Mouse (Mus musculus) ovary, postnatal 14 days (tissue): ENCODE results near the gene Gm9817.
"Not testable (repeated sequence)": the region's sequence is repeated elsewhere in the genome, so short reads cannot be mapped to it uniquely, and the experiment has no call there.

ENCODE experiments used
- DNase-seq: peaks from one replicate; pipeline ENCODE4 v3.0.0; 2022; ENCODE audit warnings: low spot score

Gm9817 gene

GRCm38 (mm10) chr13:45078392-45078791 lies at the start of gene Gm9817:
Gene Gm9817 (plus strand): TSS chr13:45078692.
- DNase-seq: not testable (repeated sequence)

- DNase-seq: no peak
Observed at GRCm38 (mm10) chr13:45029791-45030190, 48.7 kb upstream of the Gm9817 start.

GRCm38 (mm10) chr13:45030830-45031229 lies 47.7 kb upstream of the Gm9817 start:
- peak; percentile 80 for DNase-seq

- DNase-seq: no peak
Observed at GRCm38 (mm10) chr13:45031314-45031713, 47.2 kb upstream of the Gm9817 start.

DNA sequence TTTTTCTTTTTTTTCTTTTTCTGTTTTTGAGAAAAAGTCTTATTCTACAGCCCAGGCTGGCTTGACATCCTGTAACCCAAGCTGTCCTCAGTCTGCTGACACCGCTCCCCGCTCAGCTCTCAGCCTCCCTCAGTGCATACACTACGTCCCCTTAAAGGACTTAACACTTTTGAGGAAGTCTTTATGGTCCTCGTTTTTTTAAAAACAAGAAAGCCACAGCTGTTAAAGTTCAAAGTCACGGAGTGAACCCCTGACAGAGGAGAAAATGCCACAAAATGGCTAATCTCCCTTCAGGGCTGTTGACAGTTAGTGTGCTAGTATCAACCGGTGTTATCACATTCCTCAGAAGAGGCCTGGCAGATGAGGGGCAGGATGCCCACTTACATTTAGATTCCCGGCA lies 46.7 kb upstream of the Gm9817 start:
- DNase-seq: no peak

DNA sequence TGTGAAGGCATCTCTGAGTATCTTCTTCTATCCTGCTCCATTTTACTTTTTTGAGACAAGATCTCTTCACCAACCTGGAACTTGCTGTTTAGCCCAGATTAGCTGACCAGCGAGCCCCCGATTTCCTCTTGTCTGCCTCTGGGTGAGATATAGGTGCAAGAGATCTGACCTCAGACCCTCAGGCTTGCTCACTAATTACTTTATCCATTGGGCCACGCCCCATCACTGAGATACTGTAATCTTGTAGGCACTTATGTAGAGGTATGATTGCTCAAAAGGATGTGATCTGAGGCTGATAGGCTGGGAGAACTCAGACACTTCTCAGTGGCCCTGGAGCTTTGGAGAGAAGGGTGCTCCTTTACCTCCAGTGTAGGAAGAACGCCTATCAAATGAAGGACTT lies 46.0 kb upstream of the Gm9817 start:
- DNase-seq: no peak

- DNase-seq: no peak
Observed at GRCm38 (mm10) chr13:45033360-45033759, 45.1 kb upstream of the Gm9817 start.

DNA sequence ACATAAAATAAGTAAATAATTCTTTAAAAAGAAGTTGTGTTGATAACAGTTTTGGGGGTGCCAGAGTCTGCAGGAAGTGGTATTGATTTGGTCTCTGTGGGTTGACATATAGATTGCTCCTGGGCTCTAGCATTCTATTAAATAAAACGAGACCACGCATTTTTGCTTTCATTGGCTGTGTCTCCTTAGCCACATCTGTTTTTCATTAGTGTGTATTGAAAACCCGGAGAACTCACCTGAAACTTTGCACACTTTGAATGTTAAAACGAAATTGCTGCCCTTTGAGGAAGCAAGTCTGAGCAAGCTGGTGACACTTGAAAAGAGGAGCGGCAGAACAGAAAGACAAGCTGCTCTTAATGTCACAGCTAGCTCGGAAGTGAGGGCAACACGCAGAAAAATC lies 43.7 kb upstream of the Gm9817 start:
- DNase-seq: no peak

- DNase-seq: no peak
Observed at GRCm38 (mm10) chr13:45036417-45036816, 42.1 kb upstream of the Gm9817 start.

- DNase-seq: no peak
Observed at GRCm38 (mm10) chr13:45040195-45040594, 38.3 kb upstream of the Gm9817 start.

GRCm38 (mm10) chr13:45040741-45041140 lies 37.8 kb upstream of the Gm9817 start:
- no peak for DNase-seq

- DNase-seq: no peak
Observed at GRCm38 (mm10) chr13:45043466-45043865, 35.0 kb upstream of the Gm9817 start.

DNA sequence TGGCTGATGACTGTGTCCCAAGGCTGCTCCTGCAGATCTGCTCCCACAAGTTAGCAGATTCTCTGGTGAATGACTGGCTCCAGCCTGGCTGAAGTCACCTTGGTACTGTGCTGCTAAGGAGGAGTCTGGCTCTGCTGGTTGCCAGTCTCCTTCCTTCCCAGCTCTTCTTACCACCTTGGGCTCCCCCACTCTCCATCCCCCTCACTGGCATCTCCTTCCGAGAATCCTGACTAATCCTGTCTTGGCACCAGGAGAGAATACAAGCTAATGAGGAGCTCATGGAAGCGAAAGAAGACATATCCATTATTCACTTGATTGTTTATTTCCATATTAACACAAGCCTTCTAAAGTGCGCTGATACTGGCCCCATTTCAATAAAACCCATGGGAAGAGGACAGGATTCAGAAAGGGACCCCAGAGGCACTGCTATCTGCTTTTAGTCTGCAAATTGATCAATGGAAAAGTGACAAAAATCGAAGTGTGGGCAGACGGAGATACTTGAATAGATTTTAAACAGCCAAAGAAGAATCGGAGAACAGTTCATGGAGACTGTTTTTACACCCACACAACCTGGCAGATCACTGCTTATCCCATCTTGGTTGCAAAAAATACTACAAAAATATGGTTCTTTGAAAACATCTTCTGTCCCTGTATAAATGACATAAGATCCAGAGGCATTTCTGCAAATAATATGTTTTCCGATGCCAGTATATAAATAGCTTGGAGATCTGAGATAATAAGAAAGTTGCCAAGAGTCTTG lies 29.1 kb upstream of the Gm9817 start:
- no peak for DNase-seq

GRCm38 (mm10) chr13:45052805-45053204 lies 25.7 kb upstream of the Gm9817 start:
- DNase-seq: no peak

GRCm38 (mm10) chr13:45053843-45054242 lies 24.6 kb upstream of the Gm9817 start:
- DNase-seq: no peak

GRCm38 (mm10) chr13:45059206-45059605 lies 19.3 kb upstream of the Gm9817 start:
- no peak for DNase-seq

GRCm38 (mm10) chr13:45063146-45063545 lies 15.3 kb upstream of the Gm9817 start:
- no peak for DNase-seq

DNA sequence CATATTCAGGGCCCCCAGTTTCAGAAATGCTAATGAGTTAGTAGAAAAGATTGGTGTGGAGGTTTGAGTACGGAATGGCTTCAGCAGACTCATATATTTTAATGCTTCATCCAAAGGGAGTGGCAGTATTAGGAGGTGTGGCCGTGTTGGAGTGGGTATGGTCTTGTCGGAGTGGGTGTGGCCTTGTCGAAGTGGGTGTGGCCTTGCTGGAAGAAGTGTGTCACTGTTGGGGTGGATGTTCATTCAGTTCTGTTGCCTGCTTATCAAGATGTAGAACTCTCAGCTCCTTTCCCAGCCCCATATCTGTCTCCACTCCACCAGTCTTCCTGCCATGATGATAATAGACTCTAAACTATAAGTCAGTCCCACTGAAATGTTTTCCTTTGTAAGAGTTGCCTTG lies 13.5 kb upstream of the Gm9817 start:
- no peak for DNase-seq

GRCm38 (mm10) chr13:45070366-45070765 lies 8.1 kb upstream of the Gm9817 start:
- no peak for DNase-seq

DNA sequence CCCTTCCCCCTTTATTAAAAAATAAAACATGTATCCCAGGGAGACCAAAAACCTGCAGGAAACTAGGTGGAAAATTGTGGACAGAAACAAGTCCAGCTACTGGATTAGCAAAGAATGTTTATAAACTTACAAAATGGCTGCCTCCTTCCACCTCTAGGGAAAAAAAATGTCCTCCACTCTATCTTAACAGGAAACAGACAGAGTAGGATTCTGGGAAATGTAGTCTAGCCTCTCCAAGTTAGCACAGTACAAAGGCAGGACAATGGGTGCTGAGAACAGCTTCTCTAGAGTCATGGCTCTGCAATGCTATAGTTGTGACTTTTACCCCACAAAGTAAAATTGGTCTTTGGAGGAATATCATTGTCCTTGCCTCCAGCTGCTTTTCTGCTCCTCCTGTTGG lies 3.5 kb upstream of the Gm9817 start:
- DNase-seq: no peak

GRCm38 (mm10) chr13:45075715-45076114 lies 2.8 kb upstream of the Gm9817 start:
- no peak for DNase-seq

DNA sequence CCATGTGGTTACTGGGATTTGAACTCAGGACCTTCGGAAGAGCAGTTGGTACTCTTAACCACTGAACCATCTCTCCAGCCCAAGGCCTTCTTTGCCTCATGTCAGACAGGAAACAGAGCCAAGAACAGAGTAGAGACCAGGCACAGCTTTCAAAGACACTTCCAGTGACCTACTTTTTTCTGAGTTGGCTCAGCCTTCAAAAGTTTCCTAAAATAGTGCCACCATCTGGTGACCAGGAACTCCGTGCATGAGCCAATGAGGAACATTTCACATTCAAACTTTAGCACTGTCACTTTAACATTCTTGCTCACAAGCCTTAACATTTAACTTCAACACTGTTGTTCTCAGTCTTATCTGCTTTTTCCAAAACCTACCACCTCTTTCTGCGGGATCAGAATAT lies 2.3 kb downstream of the Gm9817 start:
- no peak for DNase-seq

GRCm38 (mm10) chr13:45083696-45084095 lies 5.2 kb downstream of the Gm9817 start:
- DNase-seq: peak; percentile 22

DNA sequence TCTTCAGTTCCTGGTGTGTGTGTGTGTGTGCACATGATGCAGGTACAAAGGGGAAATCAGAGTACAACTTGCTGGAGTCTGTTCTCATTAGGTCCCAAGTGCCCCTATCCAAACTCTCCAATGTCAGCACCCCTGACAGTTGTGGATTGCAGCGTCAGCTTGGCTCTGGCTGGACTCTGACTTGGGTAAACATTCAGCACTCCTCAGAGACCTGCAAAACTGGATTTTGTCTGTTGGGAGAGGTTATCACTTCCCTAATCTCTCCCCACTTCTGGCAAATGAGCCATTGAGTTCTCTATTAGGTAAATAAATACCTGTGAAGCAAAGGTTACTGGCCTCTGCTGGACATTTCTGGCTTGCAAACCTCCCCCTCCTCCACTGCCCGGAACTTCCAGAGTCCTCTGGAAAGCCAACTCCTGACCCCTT lies 10.3 kb downstream of the Gm9817 start:
- no peak for DNase-seq
